Mouse (Mus musculus) midbrain, embryonic 12.5 days (tissue): Measurements from ENCODE around the gene Zdhhc1. TPM values are rescaled to one million over a fixed set of nuclear protein-coding genes. Genes with fewer than 3 reads are reported as not detected.
A peak's percentile ranks its signal among the peaks of the same experiment; 100 is the strongest.

ENCODE experiments used
- ATAC-seq: fragments of 200-750 bp; cut with Nextera tagmentation; 2 replicates; pipeline ENCODE4 v1.8.0; 2017; ENCODE audit warnings: low read depth, moderate TSS enrichment, moderate library complexity; ENCODE audit not compliant: low FRiP score
- H3K27ac ChIP-seq: fragments of 300-500 bp; sonication (generic); replicated peaks from 2 replicates; pipeline ENCODE4 v1.5.1; 2016; ENCODE audit warnings: mild to moderate bottlenecking
- H3K27me3 ChIP-seq: fragments of 300-500 bp; sonication (generic); 2 replicates; pipeline ENCODE4 v1.6.1; 2016; ENCODE audit warnings: mild to moderate bottlenecking
- H3K36me3 ChIP-seq: fragments of 300-500 bp; sonication (generic); 2 replicates; pipeline ENCODE4 v1.6.1; 2016
- H3K4me1 ChIP-seq: fragments of 300-500 bp; sonication (generic); 2 replicates; pipeline ENCODE4 v1.6.1; 2016
- H3K4me2 ChIP-seq: fragments of 300-500 bp; sonication (generic); replicated peaks from 2 replicates; pipeline ENCODE4 v1.6.1; 2016; ENCODE audit warnings: mild to moderate bottlenecking, moderate library complexity
- H3K4me3 ChIP-seq: fragments of 300-500 bp; sonication (generic); 2 replicates; pipeline ENCODE4 v1.5.1; 2016; ENCODE audit warnings: mild to moderate bottlenecking
- H3K9ac ChIP-seq: fragments of 300-500 bp; sonication (generic); replicated peaks from 2 replicates; pipeline ENCODE4 v1.6.1; 2016; ENCODE audit warnings: mild to moderate bottlenecking, moderate library complexity
- H3K9me3 ChIP-seq: fragments of 300-500 bp; sonication (generic); 2 replicates; pipeline ENCODE4 v1.6.1; 2016; ENCODE audit warnings: mild to moderate bottlenecking
- WGBS: fragments of 180-500 bp; shearing (Covaris S2); methylation state at CpG from one replicate; pipeline ENCODE4 v1.1.7; 2016; 5-methylcytosine and 5-hydroxymethylcytosine counted together
- polyA plus RNA-seq: library from polyadenylated mRNA; unstranded; fragments of >200 nt; fragmentation: Nextera tagmentation; extraction: Ambion mirVana; gene quantifications from 2 replicates; pipeline ENCODE4 v1.2.1, GENCODE M21; 2016

Zdhhc1 gene
- polyA plus RNA-seq: 29.9 and 30.9 TPM in 2 replicates

DNA sequence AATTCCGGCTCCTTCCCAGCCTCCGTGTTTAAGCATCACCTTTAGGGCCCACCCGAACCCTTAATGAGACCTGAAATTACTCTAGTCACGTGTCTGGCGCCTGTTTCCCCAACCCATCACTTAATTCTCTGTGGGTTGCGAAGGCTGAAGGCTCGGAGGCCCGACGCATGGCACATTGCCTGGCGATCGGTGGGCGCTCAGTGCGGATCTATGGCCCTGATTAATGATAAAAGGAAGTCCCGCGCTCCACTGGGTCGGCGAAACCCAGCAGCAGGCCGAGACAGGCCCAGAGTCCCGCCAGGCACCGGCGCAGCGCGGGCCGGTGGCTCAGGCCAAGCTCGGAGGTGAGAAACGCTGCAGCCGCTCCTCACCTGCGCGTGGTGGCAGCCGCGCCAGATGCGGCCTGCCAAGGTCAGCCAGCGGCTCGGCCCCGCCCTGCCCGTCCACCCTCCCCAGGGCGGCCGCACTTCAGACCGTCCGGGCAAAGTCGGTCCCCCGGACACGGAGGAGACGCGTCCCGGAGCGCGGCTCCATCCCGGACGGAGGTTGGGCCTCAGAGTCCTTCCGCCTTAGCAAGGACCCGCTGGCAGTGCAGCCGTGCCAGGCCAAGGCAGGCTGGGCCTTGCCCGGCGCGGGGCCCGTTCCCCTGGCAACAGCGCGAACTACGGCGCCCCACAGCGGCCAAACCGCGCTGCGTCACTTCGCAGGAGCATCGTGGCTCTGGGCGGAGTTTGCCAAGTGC lies at the start of gene Zdhhc1:
Gene Zdhhc1, minus strand, starts transcription at position 464 of the 742 bp plus-strand sequence.
- Histone ChIP-seq H3K27me3 (0 out of 2 replicates have a peak, but pooled peaks cover 6% of the 10 kb centered on the region), H3K4me3 (peak within 1 kb of the TSS; percentile 76), H3K4me1 (peaks cover 27% of the 10 kb centered on the region), H3K9me3 (no peaks in the 10 kb centered on the region), H3K9ac (peak within 1 kb of the TSS; percentile 77), H3K36me3 (no peaks in the 10 kb centered on the region), H3K27ac (peak within 1 kb of the TSS; percentile 40), H3K4me2 (peak within 1 kb of the TSS; percentile 89)
- peak; percentile 82 for ATAC-seq
- WGBS: under 1% methylated on average over 67 of the region's 68 CpGs

DNA sequence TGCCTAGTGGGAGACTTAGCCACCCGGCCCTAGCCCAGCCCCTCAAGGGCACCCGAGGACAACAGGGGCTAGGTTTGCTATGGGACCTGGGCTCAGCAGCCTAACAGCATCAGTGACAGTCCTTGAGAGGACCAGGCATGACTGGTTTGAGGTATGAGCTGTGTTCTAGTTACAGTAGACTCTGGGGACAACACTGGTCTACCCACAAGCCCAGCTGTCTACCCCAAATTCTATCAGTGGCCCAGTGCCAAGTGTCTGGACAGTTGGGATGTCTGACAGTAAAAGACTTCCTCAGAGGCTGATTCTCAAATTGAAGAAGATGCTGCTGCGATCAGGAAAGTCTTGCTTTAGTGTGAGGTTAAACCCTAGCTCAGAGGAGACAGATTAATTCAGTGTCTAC lies 48.5 kb upstream of the Zdhhc1 start:
- WGBS: 73% methylated on average over 3 of the region's 3 CpGs
- no peak overlapping the region for H3K9ac ChIP-seq
- no peak for ATAC-seq

GRCm38 (mm10) chr8:105544544-105545205 lies 48.0 kb upstream of the Zdhhc1 start:
- no peak overlapping the region for H3K4me2 ChIP-seq
- WGBS: 64% methylated on average over 7 of the region's 7 CpGs
- H3K36me3 ChIP-seq: peaks cover 6% of the 10 kb centered on the region; the same call in 1 of the 2 replicates
- ATAC-seq: no peak
- H3K9me3 ChIP-seq: no peaks in the 10 kb centered on the region
- H3K4me3 ChIP-seq: no peak overlapping the region
- no peak overlapping the region for H3K9ac ChIP-seq
- no peak overlapping the region for H3K27ac ChIP-seq
- H3K4me1 ChIP-seq: no peaks in the 10 kb centered on the region
- H3K27me3 ChIP-seq: no peaks in the 10 kb centered on the region

More for the DNA sequence above, 48.5 kb upstream of the Zdhhc1 start:
- Histone ChIP-seq H3K4me3 (no peak overlapping the region), H3K4me2 (no peak overlapping the region), H3K27me3 (no peaks in the 10 kb centered on the region), H3K36me3 (peaks cover 6% of the 10 kb centered on the region; the same call in 1 of the 2 replicates), H3K27ac (no peak overlapping the region), H3K9me3 (no peaks in the 10 kb centered on the region), H3K4me1 (no peaks in the 10 kb centered on the region)

DNA sequence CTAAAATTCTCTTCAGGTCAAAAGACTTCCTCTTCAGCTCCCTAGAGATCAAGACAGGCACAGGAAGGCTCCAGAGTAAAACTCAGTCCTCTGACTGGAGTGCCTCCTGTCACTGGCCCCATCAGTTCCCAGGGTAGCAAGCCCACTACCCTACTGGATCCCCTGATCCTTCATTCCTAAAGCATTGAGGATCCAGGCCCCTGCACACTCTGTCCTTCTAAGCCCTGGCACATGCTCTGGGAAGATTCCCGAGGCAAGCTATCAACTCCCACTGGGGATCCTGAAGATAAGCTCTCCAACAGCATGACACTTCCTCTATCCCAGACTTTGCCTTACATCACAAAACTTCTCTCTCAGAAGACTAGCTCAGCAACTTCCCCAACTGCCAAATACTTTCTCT lies 47.0 kb upstream of the Zdhhc1 start:
- Histone ChIP-seq H3K4me1 (no peaks in the 10 kb centered on the region), H3K27me3 (no peaks in the 10 kb centered on the region), H3K4me2 (no peak overlapping the region), H3K4me3 (no peak overlapping the region), H3K27ac (no peak overlapping the region), H3K9ac (no peak overlapping the region), H3K9me3 (no peaks in the 10 kb centered on the region), H3K36me3 (peaks cover 15% of the 10 kb centered on the region)
- ATAC-seq: no peak
- 70% methylated on average over 1 of the region's 1 CpGs for WGBS

- WGBS: 93% methylated on average over 2 of the region's 2 CpGs
Measured at GRCm38 (mm10) chr8:105542808-105543207, 46.1 kb upstream of the Zdhhc1 start.

GRCm38 (mm10) chr8:105542032-105542656 lies 45.4 kb upstream of the Zdhhc1 start:
- H3K4me2 ChIP-seq: no peak overlapping the region
- no peaks in the 10 kb centered on the region for H3K27me3 ChIP-seq
- H3K27ac ChIP-seq: no peak overlapping the region
- 87% methylated on average over 3 of the region's 3 CpGs for WGBS
- H3K36me3 ChIP-seq: peaks cover 31% of the 10 kb centered on the region
- no peaks in the 10 kb centered on the region for H3K4me1 ChIP-seq
- H3K9me3 ChIP-seq: no peaks in the 10 kb centered on the region
- H3K4me3 ChIP-seq: no peak overlapping the region
- H3K9ac ChIP-seq: no peak overlapping the region
- ATAC-seq: no peak

More at GRCm38 (mm10) chr8:105542808-105543207, 46.1 kb upstream of the Zdhhc1 start:
- no peaks in the 10 kb centered on the region for H3K9me3 ChIP-seq
- no peak for ATAC-seq
- no peak overlapping the region for H3K27ac ChIP-seq
- H3K4me2 ChIP-seq: no peak overlapping the region
- no peaks in the 10 kb centered on the region for H3K4me1 ChIP-seq
- H3K4me3 ChIP-seq: no peak overlapping the region
- peaks cover 24% of the 10 kb centered on the region for H3K36me3 ChIP-seq
- H3K27me3 ChIP-seq: no peaks in the 10 kb centered on the region
- no peak overlapping the region for H3K9ac ChIP-seq

DNA sequence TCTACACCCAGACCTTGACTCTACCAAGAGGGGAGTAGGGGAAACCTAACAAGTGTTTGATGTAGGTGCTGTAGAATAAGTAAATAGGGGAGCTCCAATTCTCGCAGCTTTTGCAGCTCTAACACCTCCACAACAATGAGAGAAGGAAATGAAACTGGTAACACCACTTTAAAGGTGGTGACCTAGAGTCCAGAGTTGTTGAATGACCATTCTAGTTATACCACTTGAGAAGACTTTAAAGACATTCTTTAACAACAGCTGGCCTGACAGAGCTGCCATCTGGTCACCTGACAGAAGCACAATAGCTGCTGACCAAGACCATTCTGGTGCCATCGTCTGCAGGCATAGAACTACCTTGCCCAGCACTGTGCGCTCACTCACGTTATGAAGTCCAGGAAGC lies 42.2 kb upstream of the Zdhhc1 start:
- H3K4me3 ChIP-seq: no peak overlapping the region
- no peaks in the 10 kb centered on the region for H3K4me1 ChIP-seq
- no peak overlapping the region for H3K9ac ChIP-seq
- no peak overlapping the region for H3K4me2 ChIP-seq
- no peak overlapping the region for H3K27ac ChIP-seq
- WGBS: 92% methylated on average over 4 of the region's 4 CpGs
- no peaks in the 10 kb centered on the region for H3K9me3 ChIP-seq
- ATAC-seq: no peak
- H3K36me3 ChIP-seq: peaks cover 44% of the 10 kb centered on the region
- no peaks in the 10 kb centered on the region for H3K27me3 ChIP-seq

DNA sequence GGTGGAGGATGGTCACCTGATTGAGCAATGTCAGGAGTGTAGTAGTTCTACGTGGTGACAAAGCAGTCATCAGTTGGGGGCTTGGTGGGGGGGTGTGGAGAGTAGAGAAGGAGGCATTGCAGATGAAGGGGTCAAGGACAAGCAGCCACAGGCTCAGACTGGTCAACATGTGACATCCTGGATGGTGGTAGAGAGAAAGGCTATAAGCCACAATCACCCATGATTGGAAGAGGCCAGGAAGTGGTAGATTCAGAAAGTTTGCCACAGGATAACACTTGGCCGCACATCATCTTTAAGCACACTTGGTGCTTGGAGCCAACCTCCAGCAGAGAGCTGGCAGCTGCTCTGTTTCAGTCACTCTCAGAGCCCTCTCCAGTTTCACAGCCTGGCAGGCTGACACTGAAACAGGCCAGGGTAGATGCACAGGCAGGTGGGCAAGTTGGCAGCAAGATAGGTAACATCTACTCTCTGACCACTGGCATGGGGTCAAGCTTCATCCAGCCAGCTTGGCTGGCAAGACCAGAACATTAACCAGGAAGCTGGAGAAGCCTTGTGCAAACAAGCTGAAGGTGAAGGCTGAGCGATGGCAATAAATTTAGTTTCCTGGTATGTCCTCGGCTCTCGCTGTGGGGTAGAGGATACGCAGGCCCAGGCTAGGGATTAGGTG lies 40.4 kb upstream of the Zdhhc1 start:
- Histone ChIP-seq H3K27me3 (no peaks in the 10 kb centered on the region), H3K27ac (no peak overlapping the region), H3K9me3 (no peaks in the 10 kb centered on the region), H3K4me3 (no peak overlapping the region), H3K36me3 (peaks cover 44% of the 10 kb centered on the region), H3K4me2 (no peak overlapping the region), H3K4me1 (peaks cover 7% of the 10 kb centered on the region), H3K9ac (no peak overlapping the region)
- 92% methylated on average over 6 of the region's 6 CpGs for WGBS
- ATAC-seq: no peak

- no peak for ATAC-seq
- Histone ChIP-seq H3K27ac (no peak overlapping the region), H3K27me3 (no peaks in the 10 kb centered on the region), H3K36me3 (peaks cover 38% of the 10 kb centered on the region), H3K9me3 (no peaks in the 10 kb centered on the region), H3K4me1 (peaks cover 7% of the 10 kb centered on the region), H3K4me3 (no peak overlapping the region), H3K4me2 (no peak overlapping the region), H3K9ac (no peak overlapping the region)
- 95% methylated on average over 3 of the region's 3 CpGs for WGBS
Measured at GRCm38 (mm10) chr8:105536546-105536945, 39.8 kb upstream of the Zdhhc1 start.

DNA sequence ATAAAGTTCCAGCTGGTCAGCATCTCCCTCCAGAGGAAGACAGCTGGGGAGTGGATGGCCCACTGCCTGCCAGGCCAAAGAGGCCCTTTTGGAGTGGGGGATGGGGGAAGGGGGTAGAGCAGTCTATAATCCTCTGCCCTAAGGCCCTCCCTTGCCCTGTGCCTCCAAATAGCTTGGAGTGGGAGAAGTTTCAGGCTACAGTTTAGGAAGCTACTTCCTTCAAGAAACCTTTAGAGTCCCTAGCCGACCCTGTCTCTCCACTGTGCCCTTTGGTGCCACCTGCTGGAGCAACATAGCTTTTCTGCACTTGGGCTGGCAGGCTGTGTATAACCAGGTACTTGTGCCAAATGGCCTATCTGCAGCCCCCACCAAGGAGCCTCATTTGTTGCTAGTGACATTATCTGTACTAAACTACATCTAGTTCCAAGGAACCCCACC lies 37.2 kb upstream of the Zdhhc1 start:
- Histone ChIP-seq H3K27ac (no peak overlapping the region), H3K36me3 (peaks cover 50% of the 10 kb centered on the region), H3K4me2 (no peak overlapping the region), H3K4me1 (peaks cover 10% of the 10 kb centered on the region), H3K9me3 (no peaks in the 10 kb centered on the region), H3K27me3 (no peaks in the 10 kb centered on the region), H3K4me3 (no peak overlapping the region), H3K9ac (0 out of 2 replicates have a peak overlapping the region, but pooled peaks have one; percentile 24)
- no peak; the same call in 1 of the 2 replicates for ATAC-seq
- WGBS: 0% methylated on average over 1 of the region's 1 CpGs

GRCm38 (mm10) chr8:105533439-105533838 lies 36.7 kb upstream of the Zdhhc1 start:
- no peaks in the 10 kb centered on the region for H3K27me3 ChIP-seq
- peaks cover 49% of the 10 kb centered on the region for H3K36me3 ChIP-seq
- 45% methylated on average over 2 of the region's 2 CpGs for WGBS
- H3K4me2 ChIP-seq: no peak overlapping the region
- H3K27ac ChIP-seq: 0 out of 2 replicates have a peak overlapping the region, but pooled peaks have one; percentile 26
- no peak overlapping the region; the same call in 1 of the 2 replicates for H3K9ac ChIP-seq
- ATAC-seq: no peak
- H3K9me3 ChIP-seq: no peaks in the 10 kb centered on the region
- H3K4me1 ChIP-seq: peaks cover 10% of the 10 kb centered on the region
- no peak overlapping the region for H3K4me3 ChIP-seq
